Mouse (Mus musculus) mesoderm, embryonic 11.5 days (tissue): ENCODE measurements around the gene Nudt13.
A peak's percentile ranks its signal among the peaks of the same experiment; 100 is the strongest.

ENCODE experiments used
- DNase-seq: peaks from one replicate; pipeline ENCODE4 v3.0.0-alpha.2; 2012; ENCODE audit warnings: low read depth, low spot score

Nudt13 gene

DNA sequence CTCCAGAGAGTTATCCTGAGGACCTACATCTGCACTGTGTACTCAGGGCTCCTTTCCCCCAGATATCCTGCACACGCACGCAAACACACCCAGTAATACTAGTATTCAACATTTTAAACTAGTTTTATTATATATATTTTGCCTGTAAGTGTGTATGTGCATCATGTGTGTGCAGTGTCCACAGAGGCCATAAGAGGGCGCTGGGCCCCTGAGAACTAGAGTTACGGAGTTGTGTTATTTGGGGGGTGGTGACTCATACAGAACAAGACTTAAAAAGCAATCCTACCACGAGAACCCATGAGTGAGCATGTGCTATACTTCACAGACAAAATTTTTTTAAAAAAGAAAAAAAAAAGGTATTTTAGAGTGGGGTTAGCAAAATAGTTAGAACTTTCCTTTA, 44.9 kb downstream of the Nudt13 start:
- no peak for DNase-seq

DNA sequence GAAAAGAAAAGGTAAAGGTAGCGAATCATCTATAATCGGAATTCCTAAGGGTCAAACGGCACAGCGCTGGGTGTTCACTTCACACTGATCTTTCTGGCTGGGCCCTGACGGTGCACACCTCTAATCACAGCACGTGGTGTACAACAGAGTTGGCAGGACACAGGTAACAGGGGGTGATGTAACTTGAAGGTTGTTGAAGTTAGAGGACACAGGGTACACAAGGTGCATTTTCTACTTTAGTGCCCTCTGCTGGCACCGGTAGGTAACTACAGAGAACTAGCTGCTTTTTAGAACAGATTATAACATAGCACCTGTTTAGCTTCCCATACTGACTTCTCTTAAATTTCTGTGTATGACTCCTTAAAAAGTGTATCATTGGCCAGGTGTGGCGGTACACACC, 45.7 kb downstream of the Nudt13 start:
- DNase-seq = peak; percentile 47

DNA sequence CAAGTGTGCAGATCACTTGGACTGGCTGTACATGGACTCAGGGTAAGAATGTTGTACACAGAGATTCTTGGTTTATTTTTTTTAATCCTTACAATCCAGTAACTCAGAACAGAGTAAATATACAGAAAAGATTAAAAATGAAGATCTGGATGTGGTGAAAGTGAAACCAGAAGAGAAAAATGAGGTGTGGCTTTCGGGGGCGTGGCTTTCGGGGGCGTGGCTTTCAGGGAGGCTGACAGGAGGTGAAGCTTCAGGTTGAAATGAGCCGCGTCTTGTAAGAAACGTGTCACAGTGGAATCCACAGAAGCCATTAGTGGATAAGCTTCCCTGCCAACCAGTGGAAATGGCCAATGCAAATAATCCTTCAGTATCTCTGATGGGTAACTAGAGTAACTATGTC, 46.4 kb downstream of the Nudt13 start:
- DNase-seq = no peak

DNA sequence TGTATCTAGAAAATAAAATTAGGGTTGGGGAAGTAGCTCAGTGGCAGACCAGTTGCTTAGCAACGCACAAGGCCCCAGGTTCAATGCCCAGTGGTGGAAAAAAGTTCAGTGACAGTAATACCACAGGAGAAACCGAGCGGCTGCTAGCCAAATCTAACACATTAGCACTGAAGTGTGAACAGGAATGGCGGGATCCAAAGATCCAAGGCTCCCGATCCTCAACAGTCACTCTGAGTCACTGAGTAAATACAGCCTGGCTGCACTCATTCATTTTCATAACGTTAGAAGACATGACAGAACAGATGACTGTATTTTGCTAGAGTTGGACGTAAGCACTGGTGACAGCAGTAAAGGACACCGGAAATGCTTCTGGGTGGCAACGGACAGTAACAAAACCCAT, 51.4 kb downstream of the Nudt13 start:
- DNase-seq = no peak

DNA sequence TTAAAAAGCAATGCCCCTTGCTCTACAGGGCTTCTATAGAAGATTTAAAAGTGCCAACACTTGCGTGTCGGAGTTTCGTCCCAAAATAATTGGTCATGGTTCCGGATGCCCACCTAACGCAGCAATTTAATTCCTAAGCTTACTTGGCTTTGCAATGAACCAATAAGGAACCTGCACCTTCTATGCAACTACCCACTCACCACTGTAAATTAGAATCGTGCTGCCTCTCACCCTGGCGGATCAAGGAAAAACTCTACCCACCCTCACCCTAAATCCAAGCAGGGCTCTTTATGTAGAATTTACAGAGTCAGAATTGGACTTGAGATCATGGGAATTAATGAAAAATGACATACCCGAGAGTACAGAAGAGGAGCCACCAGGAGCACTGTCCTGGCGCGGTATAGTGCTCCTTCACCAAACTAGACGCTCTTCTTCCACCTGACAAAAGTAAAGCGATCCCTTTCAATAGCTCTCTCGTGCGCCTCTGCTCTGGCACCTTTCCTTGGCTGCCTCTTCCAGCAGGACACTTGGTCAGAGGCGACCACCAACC, 53.0 kb downstream of the Nudt13 start:
- DNase-seq = no peak

GRCm38 (mm10) chr14:20347991-20348541, 53.6 kb downstream of the Nudt13 start, which contains the start of the genes Ecd and Fam149b:
Gene Ecd, minus strand, starts transcription at chr14:20348121.
Gene Fam149b, plus strand, starts transcription at chr14:20348162.
- DNase-seq = peak; percentile 98

DNA sequence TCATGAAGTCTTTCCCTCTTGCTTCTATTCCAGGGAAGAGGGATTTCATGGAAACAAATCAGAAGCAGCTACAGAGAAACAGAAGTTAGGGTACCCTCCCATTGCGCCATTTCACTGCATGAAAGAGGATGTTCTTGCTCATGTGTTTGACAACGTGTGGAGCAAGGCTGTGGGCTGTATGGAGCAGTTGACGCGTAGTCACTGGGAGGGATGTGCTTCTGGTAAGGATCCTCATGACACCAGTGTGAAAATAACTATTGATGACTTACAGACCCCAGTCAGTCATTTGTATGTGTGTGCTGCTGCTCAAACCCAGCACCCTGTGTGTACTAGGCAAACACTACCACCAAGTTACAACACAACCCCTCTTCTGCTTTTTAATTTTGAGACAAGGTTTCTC, 68.7 kb downstream of the Nudt13 start:
- DNase-seq = no peak
